Mouse (Mus musculus) left cerebral cortex, postnatal 14 days (tissue): ENCODE measurements around the gene Tspan9. TPM values are rescaled to one million over a fixed set of nuclear protein-coding genes. Genes with fewer than 3 reads are reported as not detected.

ENCODE experiments used
- DNase-seq, 2 experiments: peaks; one replicate each; pipeline ENCODE4 v3.0.0; 2021 to 2022; ENCODE audit warnings: low spot score in 2 of 2, mixed read lengths in 1 of 2
- intact Hi-C: fragments of 180-260 bp; cut with DNase I; formaldehyde crosslinking; loops from one replicate; pipeline ENCODE4 v1.15.1; 2025
- microRNA-seq, 2 experiments: library from miRNA; unstranded; fragments of <30 nt; microRNA quantifications; one replicate each; pipeline ENCODE4 v1.2.0; 2022
- total RNA-seq, 2 experiments: library from RNA; stranded (reverse); gene quantifications; 2 replicates each; pipeline ENCODE4 v1.2.3; 2021

The Tspan9 gene
- total RNA-seq, 2 experiments from 2014 or later = 71.3 to 77.5 TPM

GRCm38 (mm10) chr6:127923296-127923695 lies 220.1 kb downstream of the Tspan9 start:
- no peak for DNase-seq
- intact Hi-C loops = loop anchor here (5.0 kb wide), 2 partner anchors 156 to 306 kb away; partner anchors contain the start of gene Prmt8

DNA sequence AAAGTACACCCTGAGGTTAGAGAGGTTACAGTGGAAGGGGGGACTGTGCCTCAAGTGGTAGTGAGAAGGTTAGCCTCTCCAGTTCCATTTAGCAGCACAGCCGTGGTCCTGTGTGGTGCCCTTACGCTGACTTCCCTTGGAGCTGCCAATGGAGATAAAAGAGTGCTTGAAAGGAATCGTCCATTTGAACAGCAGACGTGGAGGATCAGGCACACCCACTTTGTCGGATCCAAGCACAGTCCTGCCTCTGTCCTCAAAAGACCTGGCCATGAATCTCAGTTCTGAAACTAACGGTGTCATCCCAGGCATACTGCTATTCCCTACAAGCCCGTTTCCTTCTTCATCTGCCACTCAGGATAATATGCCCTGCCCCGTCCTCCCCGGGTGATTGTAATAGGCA lies 221.4 kb downstream of the Tspan9 start:
- no peak for DNase-seq
- intact Hi-C loops = loop anchor here (5.0 kb wide), 2 partner anchors 155 to 305 kb away; partner anchors contain the start of gene Prmt8

DNA sequence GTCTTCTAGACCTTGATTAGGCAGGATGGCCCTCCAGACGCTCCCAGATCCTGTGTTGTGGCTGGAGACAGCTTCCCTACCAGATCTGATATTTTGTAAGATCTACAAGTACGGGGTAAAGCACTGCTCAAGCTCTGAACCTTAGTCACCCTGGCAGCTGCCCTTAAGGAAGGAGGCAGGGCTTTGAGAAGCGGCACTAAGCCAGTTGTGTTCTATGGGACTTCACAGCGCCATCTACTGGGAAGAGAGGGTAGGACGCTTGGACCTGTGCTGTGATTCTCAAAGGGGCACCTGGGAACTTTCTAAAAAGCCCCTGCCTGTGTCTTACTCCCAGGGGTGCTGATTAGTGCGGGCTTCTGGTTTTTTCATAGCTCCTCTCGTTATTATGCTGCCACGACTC lies 222.7 kb downstream of the Tspan9 start:
- intact Hi-C loops = loop anchor here (5.0 kb wide), 2 partner anchors 153 to 303 kb away; partner anchors contain the start of gene Prmt8
- peak; percentile 85 to 86 for DNase-seq

DNA sequence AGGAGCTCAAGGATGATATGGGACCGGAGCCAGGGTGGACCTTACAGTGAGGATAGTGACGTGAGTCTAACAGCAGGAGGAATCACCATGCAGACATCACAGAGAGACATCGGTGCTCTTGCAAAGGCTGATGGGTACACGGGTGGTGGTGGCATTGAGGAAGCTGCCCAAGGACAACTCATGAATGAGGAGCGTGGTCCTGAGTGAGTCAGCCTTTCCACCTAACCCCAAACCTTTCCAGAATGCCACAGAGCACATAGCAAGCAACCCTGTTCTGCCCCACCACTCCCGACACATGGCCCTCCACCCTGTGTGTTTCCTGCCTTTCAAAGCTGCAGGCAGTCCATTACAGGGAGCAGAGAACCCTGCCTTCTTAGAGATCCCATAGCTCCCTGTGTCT lies 223.9 kb downstream of the Tspan9 start:
- no peak for DNase-seq
- intact Hi-C loops = no loop called here

DNA sequence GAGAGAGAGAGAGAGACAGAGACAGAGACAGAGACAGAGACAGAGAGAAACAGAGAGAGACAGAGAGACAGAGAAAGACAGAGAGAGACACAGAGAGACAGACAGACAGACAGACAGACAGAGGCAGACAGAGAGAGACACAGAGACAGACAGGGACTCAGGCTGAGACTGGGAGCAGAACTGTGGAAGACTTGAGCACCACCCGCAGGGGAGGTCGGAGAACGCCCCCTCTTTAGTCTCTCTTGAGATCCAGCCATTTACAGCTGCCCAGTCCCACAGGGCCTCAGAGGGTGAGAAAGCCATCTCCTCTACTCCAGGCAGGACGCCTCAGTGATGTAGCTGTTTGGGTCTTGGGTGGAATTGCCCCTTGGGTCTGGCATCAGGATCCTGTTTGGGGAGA lies 225.7 kb downstream of the Tspan9 start:
- DNase-seq = no peak
- intact Hi-C loops = no loop called here

DNA sequence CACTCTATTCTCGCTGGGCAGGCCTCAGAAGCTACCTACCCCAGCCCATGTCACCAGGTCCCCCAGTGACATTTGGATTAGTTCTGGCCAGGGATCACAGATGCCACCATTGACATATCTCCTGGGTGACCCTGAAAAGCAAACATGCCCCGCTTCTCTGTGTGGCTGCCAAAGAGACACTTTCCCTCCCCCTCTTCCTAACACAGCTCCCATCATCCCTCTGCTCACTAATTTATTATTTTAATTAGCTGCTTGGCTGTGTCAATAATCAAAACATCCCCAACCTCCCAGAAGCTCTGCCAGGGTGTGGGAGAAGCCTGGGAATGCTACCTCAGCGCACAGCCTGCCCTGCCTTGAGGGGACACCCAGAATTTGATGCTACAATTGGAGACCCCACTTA lies 226.4 kb downstream of the Tspan9 start:
- DNase-seq = no peak
- intact Hi-C loops = no loop called here

DNA sequence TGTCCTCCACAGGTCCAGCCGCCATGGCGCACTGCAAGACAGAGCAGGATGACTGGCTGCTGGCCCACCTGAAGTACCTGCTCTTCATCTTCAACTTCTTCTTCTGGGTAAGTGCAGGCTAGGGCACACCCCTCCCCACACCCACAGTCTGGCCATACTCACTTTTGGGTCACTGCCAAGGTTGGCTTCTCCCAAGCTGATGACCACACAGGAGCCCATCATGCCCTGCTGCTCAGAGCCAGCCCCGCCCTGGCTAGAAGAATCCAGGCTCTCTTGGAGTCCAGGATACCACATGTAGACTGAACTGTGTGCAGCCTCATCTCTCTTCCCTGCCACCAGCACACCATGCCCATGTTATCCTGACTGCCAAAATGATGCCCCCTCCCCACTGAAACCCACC lies 230.5 kb downstream of the Tspan9 start:
- no peak for DNase-seq
- intact Hi-C loops = no loop called here

GRCm38 (mm10) chr6:127911687-127912086 lies 231.7 kb downstream of the Tspan9 start:
- no peak for DNase-seq
- intact Hi-C loops = no loop called here

Small RNA genes within 50 kb of the gene (microRNA-seq; reads per million reads assigned to microRNA genes)
- gene Gm26338 = 0 reads per million in 2 experiments

Other genes with a start within 250 kb of the Tspan9 start
- gene Tead4, start 157.2 kb upstream of the Tspan9 start, total RNA-seq = 1 to 10 TPM in 1 of 2 experiments, under 1 TPM in 1; 0.82 to 1.6 TPM
- gene Tulp3, start 212.3 kb upstream of the Tspan9 start, total RNA-seq = 10 to 100 TPM; 17.6 to 18.4 TPM
- gene Rhno1, start 219.3 kb upstream of the Tspan9 start, total RNA-seq = 10 to 100 TPM; 16.3 to 18.2 TPM
- 1 to 10 TPM; 2.0 to 2.1 TPM for gene Foxm1, start 219.4 kb upstream of the Tspan9 start, total RNA-seq
- gene Tex52, start 231.9 kb upstream of the Tspan9 start, total RNA-seq = under 1 TPM in 1 of 2 experiments, not detected in 1; 0.63 TPM
- gene Gm44596, start 231.9 kb upstream of the Tspan9 start, total RNA-seq = not detected